10 mouse cellular contexts compared by ENCODE assay signal in genomic region chr2:52558411-52558810, GRCm38 (mm10).
DNase-seq lines count a peak whose midpoint lies in the region; ATAC-seq and TF ChIP-seq lines count a peak whose summit lies in the region.
"Had no signal": no experiment of that assay in that cellular context is flagged by ENCODE, and none has a peak within 500 bp of the region (broad histone marks: within the 10 kb centered on the region; RNA-seq: fewer than 3 reads in every experiment).

No protein-coding gene starts in this region.

- peak; percentile 31 to 43 for DNase-seq in heart, adult 9 months (ENCODE audit: low spot score in 2 of 2)
- DNase-seq in heart, postnatal 36 days = no peak
- DNase-seq in liver, embryonic 14.5 days (ENCODE audit: low read depth in 3 of 3, low spot score in 3 of 3) = no peak
- DNase-seq in splenic B cell, adult 2 months (ENCODE audit: low read depth, low spot score) = peak; percentile 33
- no peak for DNase-seq in gastrocnemius, postnatal 4 days (ENCODE audit: low spot score in 2 of 2)

- no peaks in the 10 kb centered on the region for H3K36me3 ChIP-seq in hindbrain, embryonic 15.5 days
- no peaks in the 10 kb centered on the region for H3K36me3 ChIP-seq in liver, embryonic 14.5 days (replicated peaks; ENCODE audit: control insufficient read depth, insufficient read depth, low read depth)
- no peaks in the 10 kb centered on the region for H3K36me3 ChIP-seq in splenic B cell, adult 2 months (ENCODE audit: control insufficient read depth, insufficient read depth, low read length, poor library complexity, severe bottlenecking)
- H3K36me3 ChIP-seq: embryonic facial prominence, embryonic 13.5 days; liver, embryonic 15.5 days had no signal

- peak overlapping the region; percentile 59 for H3K4me2 ChIP-seq in hindbrain, embryonic 15.5 days
- H3K4me2 ChIP-seq in liver, embryonic 14.5 days (ENCODE audit: low read depth) = no peak overlapping the region
- H3K4me2 ChIP-seq: embryonic facial prominence, embryonic 13.5 days; liver, embryonic 15.5 days had no signal

- no peak for TF ChIP-seq CTCF in liver, embryonic 14.5 days (IDR thresholded peaks at IDR 0.05; ENCODE audit: low read depth)

- TF ChIP-seq EP300 in liver, embryonic 14.5 days (IDR thresholded peaks at IDR 0.05; ENCODE audit: low read depth) = peak; percentile 36

- no peaks in the 10 kb centered on the region for H3K9me3 ChIP-seq in hindbrain, embryonic 15.5 days
- H3K9me3 ChIP-seq in liver, embryonic 14.5 days (ENCODE audit: control insufficient read depth, low read length) = no peaks in the 10 kb centered on the region
- H3K9me3 ChIP-seq: liver, embryonic 15.5 days had no signal

- 0 out of 2 replicates have a peak, but pooled peaks have one; percentile 36 for ATAC-seq in common myeloid progenitor, adult 5-6 weeks (replicated peaks; ENCODE audit: low read depth, poor library complexity, severe bottlenecking)
- ATAC-seq in hindbrain, embryonic 15.5 days (ENCODE audit: low FRiP score, low read depth) = peak; percentile 97
- ATAC-seq in liver, embryonic 14.5 days (ENCODE audit: insufficient read depth) = peak; percentile 65
- no peak for ATAC-seq in erythroblast, adult 5-6 weeks (replicated peaks; ENCODE audit: low FRiP score, poor library complexity, severe bottlenecking)

- H3K4me1 ChIP-seq in hindbrain, embryonic 15.5 days (replicated peaks) = peaks cover 32% of the 10 kb centered on the region
- peaks cover 6 to 10% of the 10 kb centered on the region in 2 experiments for H3K4me1 ChIP-seq in liver, embryonic 14.5 days (replicated peaks; ENCODE audit: control insufficient read depth in 2 of 2, insufficient read depth in 2 of 2, low read length in 1 of 2)

- WGBS in hindbrain, embryonic 15.5 days = 20% methylated on average over 8 of the region's 8 CpGs
- WGBS in liver, embryonic 14.5 days (ENCODE audit: insufficient replicate concordance) = 19% methylated on average over 8 of the region's 8 CpGs

- H3K9ac ChIP-seq in hindbrain, embryonic 15.5 days = peak overlapping the region; percentile 64
- H3K9ac ChIP-seq in liver, embryonic 14.5 days (replicated peaks) = no peak overlapping the region
- H3K9ac ChIP-seq: embryonic facial prominence, embryonic 13.5 days; liver, embryonic 15.5 days had no signal

- intact Hi-C loops in heart, postnatal 36 days (cut with DNase I) = no loop called here

- peak overlapping the region; percentile 91 for H3K27ac ChIP-seq in hindbrain, embryonic 15.5 days (replicated peaks)
- H3K27ac ChIP-seq in liver, embryonic 14.5 days = no peak overlapping the region
- H3K27ac ChIP-seq: embryonic facial prominence, embryonic 13.5 days; liver, embryonic 15.5 days had no signal

- peak overlapping the region; percentile 52 for H3K4me3 ChIP-seq in hindbrain, embryonic 15.5 days
- no peak overlapping the region for H3K4me3 ChIP-seq in liver, embryonic 14.5 days (ENCODE audit: insufficient read depth in 1 of 2, low read depth in 2 of 2, low read length in 2 of 2)
- H3K4me3 ChIP-seq: embryonic facial prominence, embryonic 13.5 days; liver, embryonic 15.5 days had no signal

- H3K27me3 ChIP-seq in hindbrain, embryonic 15.5 days = no peaks in the 10 kb centered on the region
- H3K27me3 ChIP-seq in liver, embryonic 14.5 days (ENCODE audit: control insufficient read depth, insufficient read depth, low read length) = no peaks in the 10 kb centered on the region
- H3K27me3 ChIP-seq in splenic B cell, adult 2 months (ENCODE audit: control insufficient read depth, insufficient read depth, low read length, poor library complexity, severe bottlenecking) = no peaks in the 10 kb centered on the region
- H3K27me3 ChIP-seq: embryonic facial prominence, embryonic 13.5 days; liver, embryonic 15.5 days had no signal

Comparison
In these comparisons a context has a peak if more than half of its experiments do, and no peak if none do; other contexts are left out.
1. DNase-seq: peak in heart, adult 9 months (2 of 2) and splenic B cell, adult 2 months (single experiment); none in heart, postnatal 36 days (0 of 2), liver, embryonic 14.5 days (0 of 3) and gastrocnemius, postnatal 4 days (0 of 2).